Mouse (Mus musculus) bone marrow macrophage, adult 2 months (primary cell): ENCODE measurements around the gene Metap1d.

Experiments
- CTCF ChIP-seq: IDR thresholded peaks from 2 replicates; pipeline ENCODE4 v1.5.1; 2012; ENCODE audit warnings: low read depth, mild to moderate bottlenecking, low read length, moderate library complexity
- POLR2A ChIP-seq: IDR thresholded peaks from 2 replicates; pipeline ENCODE4 v1.6.1; 2012; ENCODE audit warnings: mild to moderate bottlenecking, low read depth, low read length, borderline replicate concordance

- TF ChIP-seq CTCF (no peak), POLR2A (no peak)
These were observed 41.4 kb downstream of the Metap1d start for GRCm38 (mm10) chr2:71494503-71494902.
